ENCODE assay signal across 20 mouse cellular contexts in the genomic region with DNA sequence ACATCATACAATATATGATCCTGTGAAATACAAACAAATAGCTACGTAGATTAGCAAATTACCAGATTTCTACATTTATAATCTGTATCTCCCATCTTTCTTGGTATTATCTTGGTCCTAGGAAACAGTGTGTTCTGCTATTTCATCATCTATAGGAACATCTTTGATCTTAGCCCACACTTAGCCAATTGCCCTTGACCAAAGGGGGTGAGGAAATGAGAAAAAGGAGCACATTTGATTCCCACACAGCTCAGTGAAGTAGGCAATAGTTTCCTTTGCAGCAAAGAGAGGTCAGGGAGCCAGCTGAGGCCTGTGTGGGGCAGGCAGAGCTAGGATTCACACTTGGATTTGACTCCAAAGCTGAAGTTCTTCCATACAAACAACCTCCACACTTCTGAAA.
"Had no signal": no experiment of that assay in that cellular context is flagged by ENCODE, and none has a peak within 500 bp of the region (broad histone marks: within the 10 kb centered on the region; RNA-seq: fewer than 3 reads in every experiment).

No protein-coding gene starts in this region.

- H3K9ac ChIP-seq: limb, embryonic 13.5 days; liver, embryonic 12.5 days; liver, embryonic 15.5 days; midbrain, embryonic 12.5 days; midbrain, embryonic 15.5 days; neural tube, embryonic 12.5 days; neural tube, embryonic 15.5 days had no signal

- H3K36me3 ChIP-seq: liver, embryonic 12.5 days; liver, embryonic 15.5 days had no signal

- H3K9me3 ChIP-seq: limb, embryonic 10.5 days; limb, embryonic 13.5 days; liver, embryonic 12.5 days; liver, embryonic 15.5 days; midbrain, embryonic 12.5 days; midbrain, embryonic 15.5 days; neural tube, embryonic 12.5 days; neural tube, embryonic 15.5 days had no signal

- H3K27ac ChIP-seq: limb, embryonic 10.5 days; limb, embryonic 13.5 days; liver, embryonic 12.5 days; liver, embryonic 15.5 days; macrophage; midbrain, embryonic 12.5 days; midbrain, embryonic 15.5 days; neural tube, embryonic 12.5 days; neural tube, embryonic 15.5 days; stomach, postnatal 0 days had no signal

- H3K4me1 ChIP-seq: liver, embryonic 12.5 days; liver, embryonic 15.5 days had no signal

- H3K27me3 ChIP-seq: limb, embryonic 13.5 days; liver, embryonic 12.5 days; liver, embryonic 15.5 days; midbrain, embryonic 12.5 days; midbrain, embryonic 15.5 days; neural tube, embryonic 12.5 days; neural tube, embryonic 15.5 days had no signal

- H3K4me3 ChIP-seq: limb, embryonic 10.5 days; limb, embryonic 13.5 days; liver, embryonic 12.5 days; liver, embryonic 15.5 days; midbrain, embryonic 12.5 days; midbrain, embryonic 15.5 days; neural tube, embryonic 12.5 days; neural tube, embryonic 15.5 days had no signal

- DNase-seq: kidney, adult 18-20 months; kidney, adult 9 months; kidney, postnatal 10 days; liver; lung, adult 18-20 months; right cerebral cortex, adult 18-20 months; right cerebral cortex, postnatal 14 days; right cerebral cortex, postnatal 4 days; thymus, adult 18-20 months; thymus, postnatal 36 days had no signal

- H3K4me2 ChIP-seq: limb, embryonic 13.5 days; liver, embryonic 12.5 days; liver, embryonic 15.5 days; midbrain, embryonic 12.5 days; midbrain, embryonic 15.5 days; neural tube, embryonic 12.5 days; neural tube, embryonic 15.5 days had no signal

- ATAC-seq: liver, embryonic 12.5 days; midbrain, embryonic 15.5 days had no signal
